Mouse (Mus musculus): ENCODE measurements at regions not wholly inside any gene's neighbourhood (a gene's known extent, or its start where the extent isn't known, plus 50 kb on each side); places are given as distances from the start of the nearest gene placed in this dataset.

- Histone ChIP-seq H3K27ac (no peak overlapping the region), H3K27me3 (ENCODE audit: poor library complexity, severe bottlenecking) (no peaks in the 10 kb centered on the region), H3K36me3 (replicated peaks) (no peaks in the 10 kb centered on the region), H3K4me1 (no peaks in the 10 kb centered on the region), H3K4me3 (no peak overlapping the region), H3K9me3 (no peaks in the 10 kb centered on the region)
- 75% methylated on average over 1 of the region's 1 CpGs for WGBS
- no peak for DNase-seq (ENCODE audit: extremely low spot score, low spot score)
Observed at GRCm38 (mm10) chr16:51457166-51457565, 573.9 kb upstream of the Cblb start.

- WGBS = 82% methylated on average over 3 of the region's 3 CpGs
Observed at GRCm38 (mm10) chr16:51475690-51476089, 555.3 kb upstream of the Cblb start.

GRCm38 (mm10) chr16:51496096-51496495 is 534.9 kb upstream of the Cblb start:
- H3K27ac ChIP-seq = no peak overlapping the region
- no peaks in the 10 kb centered on the region for H3K27me3 ChIP-seq (ENCODE audit: poor library complexity, severe bottlenecking)
- WGBS = 90% methylated on average over 2 of the region's 2 CpGs
- no peak overlapping the region for H3K4me3 ChIP-seq
- no peaks in the 10 kb centered on the region for H3K36me3 ChIP-seq (replicated peaks)
- no peak for DNase-seq (ENCODE audit: extremely low spot score, low spot score)
- H3K9me3 ChIP-seq = no peaks in the 10 kb centered on the region
- H3K4me1 ChIP-seq = no peaks in the 10 kb centered on the region

More at GRCm38 (mm10) chr16:51475690-51476089, 555.3 kb upstream of the Cblb start:
- no peak for DNase-seq (ENCODE audit: extremely low spot score, low spot score)
- no peaks in the 10 kb centered on the region for H3K27me3 ChIP-seq (ENCODE audit: poor library complexity, severe bottlenecking)
- H3K4me1 ChIP-seq = no peaks in the 10 kb centered on the region
- no peaks in the 10 kb centered on the region for H3K9me3 ChIP-seq
- H3K36me3 ChIP-seq (replicated peaks) = no peaks in the 10 kb centered on the region
- H3K4me3 ChIP-seq = no peak overlapping the region
- no peak overlapping the region for H3K27ac ChIP-seq

- 92% methylated on average over 7 of the region's 7 CpGs for WGBS
- H3K27me3 ChIP-seq (ENCODE audit: poor library complexity, severe bottlenecking) = no peaks in the 10 kb centered on the region
- H3K4me1 ChIP-seq = no peaks in the 10 kb centered on the region
- no peak for DNase-seq (ENCODE audit: extremely low spot score, low spot score)
- no peaks in the 10 kb centered on the region for H3K36me3 ChIP-seq (replicated peaks)
- no peak overlapping the region for H3K4me3 ChIP-seq
- no peak overlapping the region for H3K27ac ChIP-seq
- H3K9me3 ChIP-seq = no peaks in the 10 kb centered on the region
Observed at GRCm38 (mm10) chr16:51497777-51498176, 533.2 kb upstream of the Cblb start.

- Histone ChIP-seq H3K36me3 (replicated peaks) (no peaks in the 10 kb centered on the region), H3K27ac (no peak overlapping the region), H3K4me1 (peaks cover 14% of the 10 kb centered on the region), H3K9me3 (no peaks in the 10 kb centered on the region), H3K4me3 (no peak overlapping the region), H3K27me3 (ENCODE audit: poor library complexity, severe bottlenecking) (no peaks in the 10 kb centered on the region)
- 76% methylated on average over 3 of the region's 3 CpGs for WGBS
- no peak for DNase-seq (ENCODE audit: extremely low spot score, low spot score)
Observed at GRCm38 (mm10) chr16:51517079-51517478, 513.9 kb upstream of the Cblb start.

- Histone ChIP-seq H3K27me3 (ENCODE audit: poor library complexity, severe bottlenecking) (no peaks in the 10 kb centered on the region), H3K27ac (no peak overlapping the region), H3K4me1 (peaks cover 21% of the 10 kb centered on the region), H3K9me3 (no peaks in the 10 kb centered on the region), H3K4me3 (no peak overlapping the region), H3K36me3 (replicated peaks) (no peaks in the 10 kb centered on the region)
- WGBS = 80% methylated on average over 4 of the region's 4 CpGs
- DNase-seq (ENCODE audit: extremely low spot score, low spot score) = no peak
Observed at GRCm38 (mm10) chr16:51520762-51521161, 510.3 kb upstream of the Cblb start.

GRCm38 (mm10) chr16:51521317-51522092 is 509.5 kb upstream of the Cblb start:
- Histone ChIP-seq H3K36me3 (replicated peaks) (no peaks in the 10 kb centered on the region), H3K4me1 (peaks cover 23% of the 10 kb centered on the region), H3K27ac (no peak overlapping the region), H3K9me3 (no peaks in the 10 kb centered on the region), H3K27me3 (ENCODE audit: poor library complexity, severe bottlenecking) (no peaks in the 10 kb centered on the region), H3K4me3 (no peak overlapping the region)
- WGBS = 83% methylated on average over 13 of the region's 13 CpGs
- DNase-seq (ENCODE audit: extremely low spot score, low spot score) = no peak

GRCm38 (mm10) chr16:51524023-51524422 is 507.0 kb upstream of the Cblb start:
- H3K27ac ChIP-seq = no peak overlapping the region
- no peaks in the 10 kb centered on the region for H3K9me3 ChIP-seq
- no peak overlapping the region for H3K4me3 ChIP-seq
- no peaks in the 10 kb centered on the region for H3K27me3 ChIP-seq (ENCODE audit: poor library complexity, severe bottlenecking)
- 83% methylated on average over 1 of the region's 1 CpGs for WGBS
- H3K4me1 ChIP-seq = peaks cover 16% of the 10 kb centered on the region; the same call in 1 of the 2 replicates
- no peak for DNase-seq (ENCODE audit: extremely low spot score, low spot score)
- no peaks in the 10 kb centered on the region for H3K36me3 ChIP-seq (replicated peaks)

- Histone ChIP-seq H3K27ac (no peak overlapping the region), H3K9me3 (no peaks in the 10 kb centered on the region), H3K4me3 (no peak overlapping the region), H3K36me3 (replicated peaks) (no peaks in the 10 kb centered on the region), H3K4me1 (no peaks in the 10 kb centered on the region), H3K27me3 (ENCODE audit: poor library complexity, severe bottlenecking) (no peaks in the 10 kb centered on the region)
- WGBS = 98% methylated on average over 1 of the region's 1 CpGs
- DNase-seq (ENCODE audit: extremely low spot score, low spot score) = no peak
Observed at GRCm38 (mm10) chr16:51532496-51532895, 498.5 kb upstream of the Cblb start.

GRCm38 (mm10) chr16:51543769-51544168 is 487.3 kb upstream of the Cblb start:
- Histone ChIP-seq H3K4me1 (no peaks in the 10 kb centered on the region), H3K27ac (no peak overlapping the region), H3K9me3 (no peaks in the 10 kb centered on the region), H3K36me3 (replicated peaks) (no peaks in the 10 kb centered on the region), H3K4me3 (no peak overlapping the region), H3K27me3 (ENCODE audit: poor library complexity, severe bottlenecking) (no peaks in the 10 kb centered on the region)
- WGBS = 87% methylated on average over 4 of the region's 4 CpGs
- DNase-seq (ENCODE audit: extremely low spot score, low spot score) = no peak

- Histone ChIP-seq H3K4me3 (no peak overlapping the region), H3K36me3 (replicated peaks) (no peaks in the 10 kb centered on the region), H3K4me1 (no peaks in the 10 kb centered on the region), H3K27ac (no peak overlapping the region), H3K9me3 (no peaks in the 10 kb centered on the region), H3K27me3 (ENCODE audit: poor library complexity, severe bottlenecking) (no peaks in the 10 kb centered on the region)
- DNase-seq (ENCODE audit: extremely low spot score, low spot score) = no peak
- 81% methylated on average over 1 of the region's 1 CpGs for WGBS
Observed at GRCm38 (mm10) chr16:51547032-51547431, 484.0 kb upstream of the Cblb start.

GRCm38 (mm10) chr16:51562866-51563658 is 468.0 kb upstream of the Cblb start:
- Histone ChIP-seq H3K4me1 (no peaks in the 10 kb centered on the region), H3K9me3 (no peaks in the 10 kb centered on the region), H3K27ac (no peak overlapping the region), H3K27me3 (ENCODE audit: poor library complexity, severe bottlenecking) (no peaks in the 10 kb centered on the region), H3K4me3 (no peak overlapping the region), H3K36me3 (replicated peaks) (no peaks in the 10 kb centered on the region)
- no peak for DNase-seq (ENCODE audit: extremely low spot score, low spot score)
- WGBS = 86% methylated on average over 5 of the region's 5 CpGs

- H3K27ac ChIP-seq = no peak overlapping the region
- H3K4me1 ChIP-seq = no peaks in the 10 kb centered on the region
- no peaks in the 10 kb centered on the region for H3K9me3 ChIP-seq
Observed at GRCm38 (mm10) chr16:51564064-51564463, 467.0 kb upstream of the Cblb start.

More at GRCm38 (mm10) chr16:51564064-51564463, 467.0 kb upstream of the Cblb start:
- no peak for DNase-seq (ENCODE audit: extremely low spot score, low spot score)
- H3K36me3 ChIP-seq (replicated peaks) = no peaks in the 10 kb centered on the region
- H3K27me3 ChIP-seq (ENCODE audit: poor library complexity, severe bottlenecking) = no peaks in the 10 kb centered on the region
- H3K4me3 ChIP-seq = no peak overlapping the region

Measured in forebrain, embryonic 10.5 days (tissue).